Mouse (Mus musculus) cerebellum, adult 9-10 months (tissue): ENCODE data around the gene Cenpk.
"Not testable (repeated sequence)": the region's sequence is repeated elsewhere in the genome, so short reads cannot be mapped to it uniquely, and the experiment has no call there.

ENCODE experiments used
- DNase-seq: peaks from one replicate; pipeline ENCODE4 v3.0.0; 2022

The Cenpk gene

GRCm38 (mm10) chr13:104228384-104229066 is at the start of gene Cenpk, which contains the start of gene Ppwd1:
Gene Cenpk (plus strand): TSS chr13:104228611.
Gene Ppwd1 (minus strand): TSS chr13:104228843.
- peak; percentile 92 for DNase-seq

DNA sequence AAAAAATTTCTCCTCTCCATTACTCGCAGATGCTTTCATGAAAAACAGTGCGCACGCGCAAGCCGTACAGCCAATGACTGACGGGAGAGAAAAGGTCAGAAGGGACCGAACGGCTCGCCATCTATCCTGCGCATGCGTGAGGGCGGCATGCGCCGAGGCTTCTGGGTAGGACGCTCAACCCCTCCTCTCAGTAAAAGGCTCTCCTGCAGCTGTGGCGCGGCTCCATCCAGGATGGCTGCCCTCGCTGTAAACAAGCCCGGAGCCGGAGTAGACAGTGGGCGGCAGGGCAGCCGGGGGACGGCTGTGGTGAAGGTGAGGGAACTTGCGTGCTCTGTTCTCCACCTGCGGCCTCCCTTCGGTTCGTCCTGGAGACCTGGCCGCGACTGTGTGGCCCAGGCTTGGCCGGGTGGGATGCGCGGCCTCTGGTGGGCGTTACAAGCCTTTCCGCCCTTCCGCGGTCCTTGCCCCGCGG is 49.7 kb upstream of the Cenpk start, which contains the start of gene Trim23:
TSS of gene Trim23 (plus strand) at position 148 of the 472 bp plus-strand sequence.
- DNase-seq: peak; percentile 99

DNA sequence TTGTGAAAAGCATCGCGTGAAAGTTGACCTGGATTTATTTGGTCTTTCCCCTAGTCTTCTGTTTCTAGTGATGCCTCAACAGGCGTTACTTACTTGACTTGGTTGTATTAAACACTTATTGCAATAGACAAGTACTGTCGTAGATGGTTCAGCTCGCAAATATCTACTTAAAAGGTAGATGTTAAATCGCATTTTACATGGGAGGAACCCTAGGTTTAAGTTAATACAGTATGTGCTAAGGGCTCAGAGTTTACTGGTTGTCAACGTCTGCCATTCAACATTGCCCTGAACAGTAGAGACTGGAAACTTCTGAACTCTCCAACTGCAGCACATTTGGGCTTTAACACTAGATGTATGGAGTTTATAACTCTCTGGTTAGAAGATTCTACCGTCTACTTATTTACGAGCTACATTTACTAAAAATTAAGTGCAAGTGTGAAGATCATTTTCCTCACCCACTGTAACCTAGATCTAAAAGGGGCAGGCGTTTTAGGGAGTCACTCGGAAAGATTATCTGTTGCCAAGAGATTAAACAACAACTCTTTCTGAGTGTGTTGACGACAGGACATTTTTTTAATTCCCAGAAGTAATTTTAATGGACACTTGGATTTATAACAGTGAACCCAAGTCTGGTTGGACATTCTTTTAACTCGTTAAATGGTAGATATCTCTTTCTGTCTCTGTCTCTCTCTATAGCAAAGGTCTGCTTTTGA is 49.1 kb upstream of the Cenpk start:
- DNase-seq: no peak

DNA sequence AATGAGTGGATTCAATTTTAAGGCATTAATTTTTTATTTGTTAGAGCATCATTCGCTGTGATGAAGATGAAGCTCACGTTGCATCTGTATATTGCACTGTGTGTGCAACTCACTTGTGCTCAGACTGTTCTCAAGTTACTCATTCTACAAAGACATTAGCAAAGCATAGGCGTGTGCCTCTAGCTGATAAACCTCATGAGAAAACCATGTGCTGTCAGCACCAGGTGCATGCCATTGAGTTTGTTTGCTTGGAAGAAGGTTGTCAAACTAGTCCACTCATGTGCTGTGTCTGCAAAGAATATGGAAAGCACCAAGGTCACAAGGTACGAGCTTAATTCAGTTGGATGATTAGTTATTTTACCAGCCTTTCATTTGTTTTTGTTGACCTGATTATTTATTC is 41.1 kb upstream of the Cenpk start:
- DNase-seq: no peak

- not testable (repeated sequence) for DNase-seq
These were observed 32.5 kb upstream of the Cenpk start for GRCm38 (mm10) chr13:104195891-104196290.

GRCm38 (mm10) chr13:104204313-104204712 is 24.1 kb upstream of the Cenpk start:
- no peak for DNase-seq

DNA sequence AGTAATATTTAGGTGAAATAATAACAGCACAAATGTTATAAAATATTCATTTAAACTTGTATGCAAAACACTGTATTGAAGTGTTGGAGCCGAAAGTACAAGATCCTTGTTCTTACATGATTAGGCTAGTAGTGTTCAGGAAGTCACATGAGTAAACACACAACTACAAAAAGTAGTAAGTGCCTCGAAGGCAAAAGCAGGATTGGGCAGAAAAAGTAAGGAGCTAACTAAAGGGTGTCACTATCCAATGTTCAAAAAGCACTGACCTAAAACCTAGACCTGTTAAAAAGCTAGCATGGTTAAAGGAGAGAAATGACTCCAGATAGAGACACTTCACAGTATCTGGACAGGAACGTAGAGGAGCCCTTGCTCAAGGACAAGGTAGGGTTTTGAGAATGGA is 933 bp upstream of the Cenpk start:
- no peak for DNase-seq

GRCm38 (mm10) chr13:104229181-104229580 is 770 bp downstream of the Cenpk start:
- no peak for DNase-seq

DNA sequence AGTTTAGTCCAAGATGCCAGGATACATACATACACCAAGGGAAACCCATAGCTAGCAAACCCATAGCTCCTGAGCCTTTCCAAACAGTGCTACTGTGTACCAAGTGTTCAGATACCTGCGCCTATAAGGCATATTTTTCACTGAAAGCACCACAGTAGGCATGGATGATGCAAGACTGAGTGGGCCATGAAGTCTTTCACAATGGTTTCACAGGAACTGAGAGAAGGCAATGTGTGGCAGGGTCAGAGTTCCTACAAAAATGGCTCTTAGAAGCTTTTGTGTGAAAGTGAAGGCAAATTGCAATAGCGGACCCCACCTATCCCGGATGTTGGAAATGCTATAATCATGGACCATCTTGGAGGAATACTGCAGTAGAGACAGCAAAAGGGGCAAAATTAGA is 30.6 kb downstream of the Cenpk start:
- no peak for DNase-seq

DNA sequence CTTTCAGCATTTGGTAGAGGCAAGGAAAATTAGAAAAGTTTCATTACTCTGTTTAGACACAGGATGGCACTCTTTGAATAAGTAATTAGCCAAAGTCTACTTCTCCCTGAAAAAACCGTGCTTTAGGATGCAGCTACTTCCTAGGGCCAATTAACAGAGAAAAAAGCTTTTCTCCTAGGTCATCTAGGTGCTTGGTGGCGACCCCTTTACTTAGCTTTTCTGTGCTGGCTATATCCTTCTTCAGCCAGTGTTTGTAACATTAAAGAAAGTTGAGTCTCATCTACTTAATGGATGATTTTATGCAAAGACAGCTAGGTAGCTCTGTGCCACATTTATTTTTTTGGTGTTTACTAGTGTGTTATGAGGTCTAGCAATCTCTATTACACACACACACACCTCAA is 56.6 kb downstream of the Cenpk start:
- peak; percentile 70 for DNase-seq

DNA sequence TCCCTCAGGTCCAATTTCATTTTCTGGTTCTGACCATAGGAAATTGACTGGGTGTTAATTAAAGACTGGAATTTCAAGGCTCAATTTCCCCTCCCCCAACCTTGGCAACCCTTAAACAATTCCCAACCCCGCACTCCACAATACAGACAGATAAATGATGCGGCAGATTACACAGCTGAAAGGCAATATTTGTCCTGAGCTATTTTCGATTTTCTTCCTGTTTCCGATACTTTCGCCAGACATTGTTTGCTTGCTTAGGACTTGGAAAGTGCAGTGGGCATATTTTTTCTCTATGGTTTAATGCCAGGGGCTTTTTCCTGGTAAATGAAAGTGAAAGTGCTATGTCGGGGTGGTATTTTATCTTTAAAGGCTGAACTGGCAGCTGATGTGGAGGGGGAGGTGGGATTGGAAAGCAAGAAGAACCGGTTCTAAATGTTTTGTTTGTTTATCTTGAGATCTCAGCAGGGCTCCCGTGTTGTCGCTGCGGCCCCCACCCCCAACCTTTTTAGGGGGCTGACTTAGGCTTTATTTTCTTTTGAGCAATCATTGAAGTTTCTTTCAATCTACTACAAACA is 57.4 kb downstream of the Cenpk start:
- DNase-seq: peak; percentile 37

DNA sequence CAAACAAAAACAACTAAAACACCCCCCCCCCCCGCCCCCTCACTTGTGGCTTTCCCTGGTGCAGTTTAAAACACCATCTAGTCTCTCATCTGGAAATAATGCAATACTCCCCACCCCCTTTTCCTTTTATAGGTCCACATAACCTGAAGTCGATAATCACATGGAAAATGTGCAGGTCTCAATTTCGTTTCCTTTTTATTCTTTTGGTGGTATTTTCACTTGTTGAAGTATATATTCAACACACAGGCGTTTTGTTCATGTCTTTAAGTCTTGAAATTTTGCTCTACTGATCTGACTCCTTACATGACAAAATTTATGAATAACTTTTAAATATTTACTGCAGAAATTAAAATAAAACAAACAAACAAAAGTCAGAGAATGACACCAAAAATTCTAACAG is 57.9 kb downstream of the Cenpk start:
- DNase-seq: peak; percentile 31

GRCm38 (mm10) chr13:104286897-104287309 is 58.5 kb downstream of the Cenpk start:
- DNase-seq: peak; percentile 72

DNA sequence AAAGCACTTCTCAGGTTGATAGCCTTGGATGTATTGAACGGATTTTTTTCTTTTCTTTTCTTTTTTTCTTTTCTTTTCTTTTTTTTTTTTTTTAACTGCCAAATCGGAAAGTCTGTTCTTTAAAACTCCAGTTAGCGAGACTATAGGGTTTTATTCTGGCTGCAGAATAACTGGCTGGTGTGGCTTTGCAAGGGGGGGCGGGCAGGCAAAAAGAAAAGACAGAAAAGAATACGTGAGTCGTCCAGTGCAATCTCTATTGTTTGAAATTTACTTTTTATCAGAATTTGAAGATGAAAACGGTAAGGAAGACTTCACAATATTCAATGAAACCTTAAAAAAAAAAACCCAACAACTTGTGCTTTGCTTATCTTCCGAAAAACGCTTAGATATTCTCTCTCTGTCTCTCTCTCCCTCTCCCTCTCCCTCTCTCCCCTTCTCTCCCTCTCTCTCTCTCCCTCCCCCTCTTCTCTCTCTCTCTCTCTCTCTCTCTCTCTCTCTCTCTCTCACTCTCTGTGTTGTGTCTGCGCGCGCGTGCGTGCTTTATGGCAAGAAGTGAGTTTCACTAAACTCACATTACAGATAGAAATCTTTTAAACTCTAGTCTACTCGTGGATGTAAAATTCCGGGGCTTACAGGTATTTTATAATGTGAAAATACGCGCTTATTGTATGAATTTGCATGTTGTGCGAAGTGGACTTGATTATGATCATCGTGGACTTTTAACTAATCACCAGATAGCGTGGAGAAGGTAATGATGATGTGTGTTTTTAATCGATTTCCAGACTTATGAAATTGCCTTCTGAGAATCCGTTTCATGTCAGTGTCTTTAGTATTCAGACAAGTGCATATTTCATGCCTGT is 59.2 kb downstream of the Cenpk start, which contains the start of gene Adamts6:
TSS of gene Adamts6 (plus strand) at position 470 of the 860 bp plus-strand sequence.
- DNase-seq: peak; percentile 16

GRCm38 (mm10) chr13:104288226-104288859 is 59.9 kb downstream of the Cenpk start:
- peak; percentile 46 for DNase-seq

- no peak for DNase-seq
These were observed 60.8 kb downstream of the Cenpk start for GRCm38 (mm10) chr13:104289176-104289575.

GRCm38 (mm10) chr13:104295472-104295871 is 67.1 kb downstream of the Cenpk start:
- DNase-seq: no peak
